ENCODE assay signal across 8 mouse cellular contexts in genomic region chr12:75176691-75177645, GRCm38 (mm10). TPM values are rescaled to one million over a fixed set of nuclear protein-coding genes. Genes with fewer than 3 reads are reported as not detected.
DNase-seq lines count a peak whose midpoint lies in the region; ATAC-seq and TF ChIP-seq lines count a peak whose summit lies in the region.

TSS of gene Kcnh5 (minus strand) at chr12:75177332.

- H3K27me3 ChIP-seq in forebrain, embryonic 15.5 days = no peaks in the 10 kb centered on the region
- peaks cover 58% of the 10 kb centered on the region for H3K27me3 ChIP-seq in intestine, embryonic 14.5 days (replicated peaks; ENCODE audit: control insufficient read depth, insufficient read depth, low read length)
- H3K27me3 ChIP-seq in limb, embryonic 14.5 days (ENCODE audit: control insufficient read depth, insufficient read depth, low read length) = peaks cover 45% of the 10 kb centered on the region

- H3K27ac ChIP-seq in forebrain, embryonic 15.5 days (replicated peaks) = peak within 1 kb of the TSS; percentile 91
- H3K27ac ChIP-seq in intestine, embryonic 14.5 days (ENCODE audit: low read depth) = no peak within 1 kb of the TSS
- H3K27ac ChIP-seq in limb, embryonic 14.5 days (replicated peaks; ENCODE audit: low read depth, low read length) = no peak within 1 kb of the TSS

- TF ChIP-seq POLR2A in limb, embryonic 14.5 days (IDR thresholded peaks at IDR 0.05; ENCODE audit: borderline replicate concordance, extremely low read depth, insufficient read depth, insufficient read length) = no peak

- H3K9ac ChIP-seq in forebrain, embryonic 15.5 days (replicated peaks) = peak within 1 kb of the TSS; percentile 69
- no peak within 1 kb of the TSS for H3K9ac ChIP-seq in intestine, embryonic 14.5 days (ENCODE audit: low read length)
- peak within 1 kb of the TSS; percentile 38 for H3K9ac ChIP-seq in limb, embryonic 14.5 days (ENCODE audit: low read depth, low read length, severe bottlenecking)

- H3K36me3 ChIP-seq in forebrain, embryonic 15.5 days = no peaks in the 10 kb centered on the region
- no peaks in the 10 kb centered on the region for H3K36me3 ChIP-seq in intestine, embryonic 14.5 days (ENCODE audit: control insufficient read depth, insufficient read depth, low read length)
- no peaks in the 10 kb centered on the region for H3K36me3 ChIP-seq in limb, embryonic 14.5 days (ENCODE audit: control insufficient read depth, insufficient read depth, low read length)

- peak; percentile 95 for ATAC-seq in forebrain, embryonic 15.5 days (replicated peaks)
- peak; percentile 58; the same call in 1 of the 2 replicates for ATAC-seq in intestine, embryonic 14.5 days (replicated peaks; ENCODE audit: low FRiP score, low TSS enrichment, low read depth)
- ATAC-seq in limb, embryonic 14.5 days (ENCODE audit: low FRiP score, low read depth) = peak; percentile 71

- WGBS in forebrain, embryonic 15.5 days = under 1% methylated on average over 51 of the region's 52 CpGs
- WGBS in intestine, embryonic 14.5 days = under 1% methylated on average over 51 of the region's 52 CpGs
- under 1% methylated on average over 45 of the region's 52 CpGs for WGBS in limb, embryonic 14.5 days

- peak within 1 kb of the TSS; percentile 71 for H3K4me3 ChIP-seq in forebrain, embryonic 15.5 days
- peak within 1 kb of the TSS; percentile 31 for H3K4me3 ChIP-seq in intestine, embryonic 14.5 days (ENCODE audit: low read depth, low read length)
- H3K4me3 ChIP-seq in limb, embryonic 14.5 days (replicated peaks; ENCODE audit: low read length) = peak within 1 kb of the TSS; percentile 35

- H3K9me3 ChIP-seq in forebrain, embryonic 15.5 days = no peaks in the 10 kb centered on the region
- H3K9me3 ChIP-seq in intestine, embryonic 14.5 days (ENCODE audit: control insufficient read depth, low read length) = no peaks in the 10 kb centered on the region
- H3K9me3 ChIP-seq in limb, embryonic 14.5 days (ENCODE audit: control insufficient read depth, low read length) = no peaks in the 10 kb centered on the region

- DNase-seq in layer of hippocampus, adult 11-12 months (ENCODE audit: low spot score) = peak; percentile 46
- no peak for DNase-seq in layer of hippocampus, adult 9-10 months (ENCODE audit: low spot score)
- peak; percentile 13 for DNase-seq in cerebellum, adult 11 months
- DNase-seq in intestine, embryonic 14.5 days (ENCODE audit: low spot score) = peak; percentile 63
- DNase-seq in limb, embryonic 14.5 days (ENCODE audit: low spot score) = peak; percentile 50
- peak; percentile 75 for DNase-seq in right cerebral cortex, postnatal 25 days
- DNase-seq in thymus, postnatal 0 days (ENCODE audit: low spot score) = no peak

- H3K4me1 ChIP-seq in forebrain, embryonic 15.5 days = peaks cover 31% of the 10 kb centered on the region
- peaks cover 5% of the 10 kb centered on the region for H3K4me1 ChIP-seq in intestine, embryonic 14.5 days (replicated peaks; ENCODE audit: control insufficient read depth, insufficient read depth, low read length)
- H3K4me1 ChIP-seq in limb, embryonic 14.5 days (ENCODE audit: control insufficient read depth, insufficient read depth, low read length) = peaks cover 5% of the 10 kb centered on the region; the same call in 1 of the 2 replicates

- peak within 1 kb of the TSS; percentile 60 for H3K4me2 ChIP-seq in forebrain, embryonic 15.5 days (replicated peaks)
- peak within 1 kb of the TSS; percentile 53 for H3K4me2 ChIP-seq in intestine, embryonic 14.5 days (ENCODE audit: low read length)
- peak within 1 kb of the TSS; percentile 60 for H3K4me2 ChIP-seq in limb, embryonic 14.5 days (replicated peaks; ENCODE audit: low read depth, low read length, severe bottlenecking)

RNA-seq across cellular contexts. Expression of gene Kcnh5, which starts in this region (rescaled TPM):
- 3.1 and 3.4 TPM in 2 replicates for polyA plus RNA-seq in forebrain, embryonic 15.5 days (2015; fragmentation: Nextera tagmentation; extraction: Ambion mirVana)
- not detected in 2 replicates for polyA plus RNA-seq in intestine, embryonic 14.5 days (2014; fragmentation: Nextera tagmentation; extraction: Ambion mirVana)
- 0.28 and 0.35 TPM in 2 replicates for polyA plus RNA-seq in limb, embryonic 14.5 days (2012; rRNA removed)
- 0.43 and 0.65 TPM in 2 replicates for polyA plus RNA-seq in limb, embryonic 14.5 days (2014; fragmentation: Nextera tagmentation; extraction: Ambion mirVana)
- not detected in 2 replicates for polyA plus RNA-seq in thymus, postnatal 0 days (2015; fragmentation: Nextera tagmentation; extraction: Ambion mirVana)

Comparison
In these comparisons a context has a peak if more than half of its experiments do, and no peak if none do; other contexts are left out.
1. DNase-seq: peak in layer of hippocampus, adult 11-12 months (single experiment), cerebellum, adult 11 months (single experiment) and right cerebral cortex, postnatal 25 days (single experiment); none in layer of hippocampus, adult 9-10 months (single experiment) and thymus, postnatal 0 days (single experiment).
2. Peak in DNase-seq, ATAC-seq, H3K4me3 ChIP-seq and H3K4me2 ChIP-seq in intestine, embryonic 14.5 days; RNA of the gene not detected or under 1 TPM.
3. Peak in DNase-seq, ATAC-seq, H3K4me3 ChIP-seq, H3K9ac ChIP-seq and H3K4me2 ChIP-seq in limb, embryonic 14.5 days; RNA of the gene not detected or under 1 TPM.
4. Peak in every context shown above with its lines, with median percentiles within 50 percentile points of each other: ATAC-seq, H3K4me2 ChIP-seq and H3K4me3 ChIP-seq.